Mouse (Mus musculus) gastrocnemius, postnatal 36 days (tissue): Measurements from ENCODE around the gene Endov. TPM values are rescaled to one million over a fixed set of nuclear protein-coding genes. Genes with fewer than 3 reads are reported as not detected.

ENCODE experiments used
- DNase-seq, 2 experiments: peaks; one replicate each; pipeline ENCODE4 v3.0.0; 2022
- intact Hi-C: fragments of 180-260 bp; cut with DNase I; formaldehyde crosslinking; loops from one replicate; pipeline ENCODE4 v1.15.1; 2025
- total RNA-seq, 2 experiments: library from RNA; stranded (reverse); gene quantifications; 2 replicates each; pipeline ENCODE4 v1.2.3; 2021

Gene Endov
- total RNA-seq, 2 experiments from 2014 or later, result 3.8 to 3.9 TPM

DNA sequence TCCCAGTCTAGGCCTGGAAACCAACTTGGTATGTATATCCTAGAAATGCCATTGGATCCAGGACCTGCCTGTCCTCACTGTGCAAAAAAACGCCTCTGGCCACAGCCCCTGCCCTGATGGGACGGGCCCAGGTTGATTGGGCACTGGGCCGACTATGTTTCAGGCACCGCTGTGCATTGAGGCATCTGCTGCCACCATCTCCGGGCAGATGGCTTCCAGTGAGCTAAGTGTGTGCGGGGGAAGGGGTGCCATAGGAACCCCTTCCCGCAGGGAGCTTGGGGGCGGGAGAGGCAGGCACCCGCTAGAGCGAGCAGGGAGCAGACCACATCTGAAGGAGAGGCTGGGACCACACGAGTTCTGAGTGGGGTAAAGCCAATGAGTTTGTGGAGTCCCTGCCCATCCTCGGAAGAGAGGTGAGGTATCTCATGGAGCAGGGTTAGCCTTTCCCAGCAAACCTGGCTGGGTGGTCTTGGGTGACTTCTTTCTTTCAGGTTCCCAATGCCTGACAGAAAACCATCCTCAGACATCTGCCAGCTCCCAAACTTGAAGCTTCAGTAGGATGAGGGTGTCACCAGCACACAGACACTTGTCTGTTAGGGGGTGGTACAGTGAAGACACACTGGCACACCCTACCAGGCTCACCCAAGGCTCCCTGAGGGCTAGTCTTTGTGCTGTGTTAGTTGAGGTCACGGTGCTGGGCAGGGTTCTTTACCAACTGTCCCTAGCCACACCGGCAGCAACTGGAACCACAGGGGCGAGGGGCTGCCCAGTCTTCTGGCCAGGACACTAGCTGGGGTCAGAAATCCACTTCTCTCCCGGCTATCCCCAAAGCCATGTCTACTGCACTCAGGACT is 24.9 kb downstream of the Endov start:
- intact Hi-C loops, result no loop called here
- no peak for DNase-seq

DNA sequence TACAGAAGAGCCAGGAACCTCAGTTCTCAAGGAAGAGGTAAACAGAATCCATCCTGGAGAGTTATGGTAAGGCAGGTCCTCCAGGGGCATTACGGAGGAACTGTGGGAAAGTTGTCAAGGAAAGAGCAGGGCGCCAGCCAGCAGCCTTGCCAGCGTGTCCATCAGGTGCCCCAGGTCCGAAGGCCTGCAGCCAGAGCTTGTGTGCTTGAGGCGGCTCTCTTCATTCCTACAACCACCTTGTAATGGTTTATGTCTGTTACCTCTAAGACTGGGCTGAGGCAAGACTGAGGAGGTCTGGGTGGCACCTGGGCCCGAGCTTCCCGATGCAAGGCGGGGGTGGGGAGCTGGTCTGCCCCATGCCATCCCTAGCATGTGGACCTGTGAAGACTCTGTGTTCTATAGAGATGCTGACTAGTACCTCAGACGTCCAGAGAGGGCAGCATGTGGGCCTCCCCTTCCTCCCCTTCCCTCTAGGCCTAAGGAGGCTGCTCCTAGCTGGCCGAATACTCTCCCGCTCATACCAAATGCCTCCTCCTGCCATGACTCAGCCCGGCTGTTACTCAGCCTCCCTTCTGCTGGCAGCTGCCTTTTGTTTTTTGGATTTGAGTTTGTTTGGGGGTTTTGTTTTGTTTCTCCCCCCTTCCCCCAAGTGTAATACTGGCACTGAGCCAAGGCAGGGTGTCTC is 25.7 kb downstream of the Endov start:
- intact Hi-C loops, result no loop called here
- no peak for DNase-seq

DNA sequence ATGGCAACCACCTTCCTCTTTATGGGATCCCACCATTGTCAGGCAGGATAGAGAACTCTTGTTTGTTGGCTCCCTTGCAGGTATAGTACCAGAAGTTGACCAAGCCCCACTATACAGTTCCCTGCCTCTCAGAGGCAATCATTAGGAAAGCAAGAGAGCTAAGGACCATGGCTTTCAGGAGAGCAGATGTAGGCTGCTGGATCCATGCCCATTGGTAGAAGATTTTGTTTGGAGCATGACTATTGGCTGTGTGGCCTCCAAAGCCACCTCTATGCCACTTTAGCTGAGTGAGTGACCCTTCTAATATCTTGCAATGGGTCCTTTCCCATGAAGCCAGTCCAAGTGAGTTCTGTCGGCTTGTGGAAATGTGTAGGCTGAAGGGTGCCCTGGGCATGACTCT is 28.2 kb downstream of the Endov start:
- intact Hi-C loops, result no loop called here
- no peak for DNase-seq

DNA sequence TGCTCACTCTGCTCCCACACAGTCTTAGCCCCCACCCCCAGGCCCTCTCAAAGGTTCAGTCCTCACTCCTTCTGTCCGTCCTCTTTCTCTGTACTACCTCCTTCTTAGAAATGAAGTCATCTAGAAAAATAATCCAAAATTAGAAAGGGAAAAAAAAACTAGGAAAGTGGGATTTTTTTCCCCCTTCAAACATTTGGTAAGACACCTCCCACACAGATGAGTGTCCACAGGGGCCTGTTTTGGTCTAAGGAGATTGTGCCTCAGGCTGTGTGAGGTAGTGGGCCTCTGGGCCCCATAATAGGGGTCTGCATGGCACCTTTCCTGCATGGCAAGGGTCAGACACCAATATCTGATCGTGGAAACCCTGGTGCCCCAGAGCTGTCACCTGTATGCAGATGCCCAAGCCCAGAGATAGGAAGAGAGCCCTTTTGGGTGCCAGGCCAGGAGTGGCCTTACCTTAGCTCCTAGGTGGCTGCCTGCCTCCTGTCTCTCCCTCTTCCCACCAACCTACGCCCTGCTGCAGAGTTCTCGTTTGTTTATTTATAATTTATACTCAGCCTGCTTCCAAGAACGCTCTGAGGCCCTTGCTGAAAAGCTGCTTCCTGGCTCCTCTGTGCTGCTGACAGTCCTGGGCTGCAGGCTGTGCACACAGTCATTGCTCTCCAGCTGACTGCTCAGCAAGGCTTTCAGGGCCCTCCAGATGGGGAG is 29.0 kb downstream of the Endov start:
- intact Hi-C loops, result no loop called here
- no peak for DNase-seq

DNA sequence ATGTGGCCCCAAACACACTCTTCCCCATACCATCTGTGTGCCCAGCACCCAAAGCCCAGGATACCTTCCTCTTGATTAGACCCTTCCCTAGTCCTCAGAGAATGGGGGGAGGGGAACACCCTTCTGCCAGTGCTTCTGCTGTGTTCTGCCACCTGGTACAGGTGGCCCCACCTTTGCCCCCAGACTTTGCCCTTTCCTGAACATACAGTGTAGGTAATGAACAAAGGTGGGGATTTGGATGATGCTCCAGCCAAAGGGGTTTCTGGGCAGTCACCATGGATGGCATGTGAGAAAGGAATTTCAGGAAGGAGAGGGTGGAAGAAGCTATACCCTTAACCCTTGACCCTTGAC is 29.5 kb downstream of the Endov start:
- DNase-seq, result no peak
- intact Hi-C loops, result no loop called here

DNA sequence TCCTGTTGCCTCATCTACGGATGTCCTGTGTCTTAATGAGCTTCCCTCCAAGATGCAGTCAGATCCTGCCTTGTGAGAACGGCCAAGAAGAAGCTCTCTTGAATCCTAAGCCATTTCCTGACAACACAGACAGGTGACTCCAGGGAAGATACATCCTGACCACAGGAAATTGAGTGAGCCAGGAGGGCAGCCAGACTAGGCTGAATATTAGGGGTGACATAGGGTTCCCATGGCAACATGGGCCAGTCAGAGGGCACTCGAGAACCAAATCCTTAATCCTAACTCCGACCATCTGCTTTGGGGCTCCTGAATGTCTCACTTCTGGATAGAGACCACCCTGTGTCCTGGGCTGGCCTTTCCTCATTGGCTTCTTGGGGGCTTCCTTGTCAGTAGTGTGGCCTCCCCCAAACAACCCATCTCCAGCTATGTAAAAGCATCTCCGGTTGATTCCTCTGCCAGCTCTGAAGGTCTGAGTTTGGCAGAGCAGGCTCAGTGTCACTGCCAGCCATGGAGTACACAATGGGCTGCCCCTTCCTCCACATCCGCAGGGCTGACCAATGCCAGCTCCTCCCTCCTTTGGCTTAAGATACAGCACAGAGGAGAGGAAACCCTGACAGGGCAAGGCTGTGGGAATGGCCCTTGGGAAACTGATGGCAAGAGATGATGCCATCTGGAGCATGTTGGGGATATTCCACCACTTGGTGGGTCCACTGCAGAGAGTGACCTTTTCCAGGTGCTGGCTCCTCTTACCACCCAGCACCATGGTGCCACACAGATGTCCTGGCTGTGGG is 31.0 kb downstream of the Endov start:
- DNase-seq, result no peak
- intact Hi-C loops, result no loop called here

DNA sequence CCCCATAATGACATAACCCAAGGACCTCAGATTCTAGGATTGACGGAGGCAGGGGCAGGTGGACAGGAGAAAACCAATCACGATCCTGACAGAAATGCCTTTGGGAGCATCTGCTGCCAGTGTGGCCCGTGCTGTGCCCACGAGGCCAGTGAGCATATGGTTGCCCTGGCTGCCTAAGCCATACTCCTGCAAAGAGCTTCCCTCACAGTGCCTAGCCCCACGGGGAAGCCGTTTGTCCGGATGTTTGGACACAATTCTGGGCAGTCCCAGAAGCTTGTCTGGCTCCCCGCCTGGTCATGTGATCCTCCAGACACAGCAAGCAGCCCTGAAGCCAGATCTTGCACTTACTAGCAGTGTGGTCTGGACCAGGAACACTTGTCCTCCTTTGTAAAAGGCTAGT is 31.6 kb downstream of the Endov start:
- intact Hi-C loops, result no loop called here
- no peak for DNase-seq

DNA sequence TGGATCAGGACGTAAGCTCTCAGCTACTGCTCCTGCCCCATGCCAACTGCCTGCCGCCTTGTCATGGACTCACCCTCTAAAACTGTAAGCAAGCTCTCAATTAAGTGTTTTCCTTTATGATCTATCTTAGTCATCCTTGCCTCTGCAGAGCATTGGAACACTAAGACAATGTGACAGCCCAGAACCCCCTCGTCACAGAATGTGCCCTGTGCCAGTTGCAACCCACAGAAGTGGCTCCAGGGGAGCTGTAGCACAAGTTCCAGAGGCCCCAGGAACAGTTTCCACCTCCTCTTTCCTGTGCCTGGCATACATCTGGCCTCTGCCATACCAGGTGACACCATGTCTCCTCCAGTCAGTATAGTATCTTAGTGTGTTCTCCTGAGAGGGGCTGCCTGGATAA is 32.2 kb downstream of the Endov start:
- intact Hi-C loops, result no loop called here
- DNase-seq, result no peak

DNA sequence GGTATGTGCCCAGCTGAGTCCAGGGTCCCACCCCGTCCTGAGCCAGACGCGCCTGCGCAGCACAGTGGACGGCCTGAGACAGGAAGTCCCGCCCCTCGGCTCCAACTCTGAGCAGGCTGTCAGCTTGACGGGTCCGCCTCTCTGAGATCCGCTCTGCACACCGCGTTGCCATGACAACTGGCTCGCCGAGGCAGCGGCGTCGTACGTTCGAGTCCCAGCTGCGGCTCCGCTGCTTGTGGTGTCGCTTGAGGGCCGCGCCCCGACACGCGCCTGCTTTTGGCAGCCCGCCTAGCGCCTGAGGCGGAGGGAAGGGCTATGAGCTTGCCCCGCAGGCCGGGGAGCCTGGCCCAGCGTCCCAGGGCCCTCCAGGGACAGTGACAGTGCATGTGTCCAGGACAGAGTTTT is 33.4 kb downstream of the Endov start:
- intact Hi-C loops, result no loop called here
- peak; percentile 68 to 82 for DNase-seq

DNA sequence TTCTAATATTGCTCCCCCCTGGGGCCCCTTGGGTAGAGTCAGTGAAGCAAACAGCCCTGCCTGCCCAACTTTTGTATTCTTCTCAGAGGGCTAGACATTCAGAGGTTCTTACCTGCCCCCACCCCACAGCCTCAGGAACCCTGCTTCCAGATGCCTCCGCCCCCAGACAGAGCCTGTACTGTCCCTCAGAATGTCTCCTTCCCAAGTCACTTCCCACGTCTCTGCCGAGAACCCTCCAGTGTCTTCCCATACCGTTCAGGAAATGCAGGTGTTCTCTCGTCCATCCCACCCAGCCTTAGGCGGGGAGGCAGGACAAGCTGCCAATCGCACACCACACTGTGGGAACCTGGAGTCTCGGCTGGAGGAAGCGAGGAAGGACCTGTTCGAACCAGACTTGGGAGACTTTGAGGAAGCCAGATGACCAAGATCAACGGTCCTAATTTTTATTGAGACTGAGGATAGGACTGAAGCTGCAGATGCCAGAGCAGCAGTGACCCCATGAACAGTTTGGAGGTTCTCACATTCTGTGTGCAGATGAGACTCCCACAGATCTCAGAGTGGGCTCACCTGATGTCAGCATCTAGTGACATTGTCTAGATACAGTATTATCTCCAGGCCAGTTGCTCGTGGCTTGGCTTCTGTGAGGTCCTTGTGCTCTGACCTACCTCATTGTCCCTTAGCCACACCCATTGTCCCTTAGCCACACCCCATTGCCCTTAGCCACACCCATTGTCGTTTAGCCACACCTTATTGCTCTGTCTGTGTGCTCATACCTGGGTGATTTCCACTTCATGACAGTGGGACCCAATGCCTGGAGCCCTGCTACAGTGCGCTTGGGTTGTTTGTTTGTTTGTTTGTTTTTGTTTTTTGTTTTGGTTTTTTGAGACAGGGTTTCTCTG is 35.2 kb downstream of the Endov start:
- intact Hi-C loops, result no loop called here
- no peak for DNase-seq

DNA sequence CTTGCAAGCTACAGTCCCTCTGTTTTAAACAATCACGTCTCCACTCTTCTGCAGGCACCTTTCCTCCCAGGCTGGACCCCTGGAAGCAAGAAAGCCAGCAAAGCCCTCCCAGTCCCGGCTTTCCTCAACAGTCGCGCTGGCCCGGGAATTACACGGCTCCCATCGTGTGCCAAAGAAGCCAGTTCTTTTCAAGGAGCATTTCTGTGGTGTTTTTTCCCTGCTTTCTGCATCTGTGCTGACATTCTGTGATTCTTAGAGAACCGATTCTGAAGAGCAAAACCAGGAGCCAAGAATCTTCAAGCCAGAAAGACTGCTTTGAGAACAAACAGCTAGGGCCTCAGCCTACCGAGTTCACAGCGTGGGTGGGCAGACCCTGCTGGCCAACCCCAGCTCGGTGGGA is 37.8 kb downstream of the Endov start:
- intact Hi-C loops, result no loop called here
- no peak for DNase-seq

DNA sequence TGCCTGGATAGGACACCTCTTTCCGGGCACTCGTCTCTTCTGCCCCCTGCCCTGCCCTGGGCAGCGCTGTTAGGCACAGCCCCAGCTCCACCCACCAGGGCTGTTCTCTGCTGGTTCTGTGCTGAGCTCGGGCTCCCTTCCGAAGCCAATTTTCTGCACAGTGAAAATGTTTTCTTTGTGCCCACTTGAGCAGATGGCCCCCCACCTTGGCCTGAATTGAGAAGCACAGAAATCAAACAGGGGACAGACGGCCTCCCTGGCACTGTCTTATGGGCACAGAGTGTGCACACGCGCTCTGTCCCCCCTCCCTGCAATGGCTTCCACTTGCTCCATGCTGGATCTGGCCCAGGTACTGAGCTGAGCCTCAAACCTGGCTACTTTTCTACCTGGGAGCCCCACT is 41.3 kb downstream of the Endov start:
- intact Hi-C loops, result no loop called here
- no peak for DNase-seq

DNA sequence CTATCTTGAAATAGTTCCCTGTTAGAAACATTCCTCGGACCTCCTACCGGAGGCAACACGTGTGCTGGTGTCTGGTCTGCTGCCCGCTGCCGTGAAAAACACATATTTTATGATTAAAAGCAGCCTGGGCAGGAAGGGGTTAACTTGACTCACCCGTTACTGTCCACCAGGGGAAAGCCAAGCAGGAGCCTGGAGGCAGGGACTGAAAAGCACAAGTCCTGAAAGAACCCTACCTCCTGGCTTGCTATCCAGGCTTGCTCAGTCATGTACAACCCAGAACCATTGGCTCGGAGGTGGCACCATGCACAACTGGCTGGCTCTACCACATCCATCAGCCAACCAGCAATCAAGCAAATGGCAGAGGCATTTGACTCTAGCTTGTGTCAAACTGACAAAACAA is 42.6 kb downstream of the Endov start:
- DNase-seq, result no peak
- intact Hi-C loops, result no loop called here

DNA sequence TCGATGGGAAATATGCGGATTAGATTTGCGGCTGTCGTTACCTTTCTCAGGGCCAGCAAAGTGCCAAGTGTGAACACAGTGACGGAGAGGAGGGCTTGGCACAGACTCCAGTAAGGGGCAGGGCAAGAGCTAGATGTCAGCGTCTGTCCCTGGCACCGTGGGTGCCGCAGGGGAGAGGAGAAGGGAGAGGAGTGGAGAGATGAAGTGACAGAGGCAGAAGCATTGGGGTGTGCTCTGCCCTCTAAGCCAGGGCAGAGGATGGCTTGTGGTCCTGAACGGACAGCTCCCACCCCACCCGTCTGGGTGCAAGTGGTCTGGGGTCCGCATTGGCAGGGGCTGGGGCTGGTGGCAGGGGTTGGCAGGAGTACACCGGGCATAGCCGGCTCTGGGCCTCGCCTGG is 48.8 kb downstream of the Endov start:
- intact Hi-C loops, result no loop called here

DNA sequence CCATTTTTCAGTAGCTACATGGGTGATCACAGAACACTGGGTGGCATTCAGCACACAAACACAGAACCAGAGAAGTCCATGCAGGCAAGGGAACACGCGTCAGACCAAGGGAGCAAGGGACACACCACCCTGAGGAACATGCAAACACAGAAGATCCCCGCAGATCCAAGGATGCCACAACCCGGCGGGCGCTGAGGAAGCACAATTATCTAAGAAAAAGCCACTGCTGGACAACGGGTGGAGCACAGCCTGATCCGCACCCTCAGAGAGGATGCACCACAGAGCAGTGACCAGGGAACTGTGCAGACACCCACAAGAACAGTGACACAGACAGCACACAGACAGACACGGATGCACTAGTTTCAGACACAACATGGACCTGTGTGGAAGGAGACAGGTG is 49.4 kb downstream of the Endov start:
- intact Hi-C loops, result no loop called here
- no peak for DNase-seq

More for the DNA sequence above, 48.8 kb downstream of the Endov start:
- DNase-seq, result no peak

DNA sequence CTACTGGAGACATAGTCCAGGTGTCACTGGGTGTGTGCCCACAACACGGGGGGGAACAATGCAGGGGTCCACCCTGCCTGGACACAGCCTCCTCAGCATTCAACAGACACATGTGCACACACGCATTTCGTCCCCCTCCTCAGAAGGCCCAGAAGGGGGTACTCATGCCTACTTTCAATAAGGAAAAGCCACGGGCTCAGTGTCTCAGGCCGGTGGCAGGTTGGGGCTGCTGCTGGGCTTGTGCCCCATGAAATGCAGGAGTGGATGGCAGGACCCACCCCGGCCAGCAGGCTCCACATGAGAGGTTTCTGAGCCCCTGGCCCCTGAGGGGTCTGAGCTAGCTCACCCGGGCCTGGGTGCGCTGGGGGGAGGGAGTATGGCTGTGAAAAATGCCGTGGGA is 49.9 kb downstream of the Endov start:
- intact Hi-C loops, result no loop called here
- no peak for DNase-seq

DNA sequence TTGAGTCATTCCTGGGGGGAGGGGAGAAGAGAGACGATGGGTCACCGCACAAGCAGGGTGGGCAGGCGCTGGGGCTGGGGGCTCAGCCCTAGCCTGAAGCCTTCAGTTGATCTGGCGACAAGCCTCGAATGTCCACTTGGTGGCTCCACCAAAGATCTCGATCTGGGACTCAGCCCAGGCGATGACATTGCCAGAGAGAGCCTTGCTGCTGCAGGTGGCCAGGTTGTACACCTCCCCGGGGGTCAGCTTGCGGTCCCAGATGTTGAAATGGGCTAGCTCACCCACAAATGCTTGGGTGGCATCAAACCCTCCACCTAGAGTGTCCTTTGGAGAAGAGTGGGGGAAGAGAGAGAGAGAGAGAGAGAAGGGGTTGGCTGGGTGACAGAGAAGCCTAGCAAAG is 51.2 kb downstream of the Endov start:
- DNase-seq, result no peak
- intact Hi-C loops, result no loop called here

DNA sequence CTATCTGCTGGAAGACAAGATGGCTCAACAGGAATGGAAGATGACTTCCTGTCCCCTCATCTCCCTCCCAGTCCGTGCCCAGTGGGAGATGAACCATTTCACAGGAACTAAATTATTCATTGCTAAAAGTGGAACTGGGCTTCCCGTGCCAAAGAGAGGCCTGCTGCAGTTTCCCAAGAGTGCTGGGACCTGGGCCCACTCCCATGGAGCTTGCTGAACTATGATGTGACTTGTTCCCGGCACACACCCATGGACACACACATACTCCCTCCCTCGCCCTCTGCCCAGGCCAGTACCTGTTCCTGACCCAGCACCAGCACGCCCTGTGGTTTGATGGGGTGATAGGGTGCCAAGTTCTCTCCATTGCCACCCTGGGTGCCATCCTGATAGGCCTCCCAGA is 51.7 kb downstream of the Endov start:
- no peak for DNase-seq
- intact Hi-C loops, result no loop called here

DNA sequence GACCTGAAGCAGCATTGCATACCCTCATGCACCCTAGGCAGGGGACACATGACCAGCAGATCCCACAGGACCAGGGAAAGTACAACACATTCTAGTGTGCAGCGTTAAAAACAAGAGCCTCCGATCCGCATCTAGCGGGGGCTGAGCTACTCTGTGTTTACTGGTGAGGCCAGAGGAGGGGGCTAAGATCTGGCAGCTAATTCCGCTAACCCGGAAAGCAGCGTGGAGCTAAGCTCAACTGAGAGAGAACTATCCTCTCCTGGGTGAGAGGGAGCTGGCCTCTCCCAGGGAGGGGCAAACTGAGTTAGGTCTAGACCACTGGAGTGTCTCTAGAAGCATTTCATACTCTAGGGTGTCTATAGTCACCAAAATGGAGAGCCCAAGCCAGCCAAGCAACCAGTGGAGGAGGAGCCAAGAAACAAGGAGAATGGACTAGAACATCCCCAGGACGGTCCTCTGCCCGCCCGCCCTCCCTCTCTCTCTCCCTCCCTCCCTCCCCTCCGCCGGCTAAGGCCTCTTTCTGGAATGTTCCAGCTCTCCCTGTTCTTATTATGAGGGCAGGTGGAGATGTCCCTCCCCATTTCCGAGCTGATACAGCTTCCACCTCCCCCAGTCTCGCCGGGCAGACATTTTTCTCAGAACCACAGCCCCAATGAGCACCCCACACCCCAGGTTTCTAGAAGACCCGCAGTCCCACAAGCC is 52.8 kb downstream of the Endov start:
- no peak for DNase-seq
- intact Hi-C loops, result no loop called here
